Mouse (Mus musculus) liver, adult (tissue): ENCODE data around the gene Olig2.

Experiments
- GATA4 ChIP-seq: IDR thresholded peaks from 2 replicates; pipeline ENCODE4 v1.6.1; 2014; ENCODE audit warnings: mild to moderate bottlenecking, low read length; ENCODE audit not compliant: insufficient replicate concordance

Olig2 gene

DNA sequence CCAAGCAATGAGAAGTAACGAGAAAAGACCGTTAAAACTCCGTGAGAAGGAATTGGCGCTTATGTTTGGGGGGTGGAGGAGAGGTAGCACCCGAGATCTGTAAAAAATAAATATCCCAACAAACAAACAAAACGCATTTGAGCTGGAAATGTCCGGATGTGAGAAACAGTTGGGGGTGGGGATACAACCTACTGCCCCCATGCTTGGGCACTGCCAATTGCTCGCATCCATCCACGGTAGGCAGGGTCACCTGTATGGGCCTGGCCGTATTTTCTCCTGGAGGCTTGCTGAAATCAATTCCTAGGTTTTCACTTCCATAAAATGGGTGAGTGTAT is 1.2 kb upstream of the Olig2 start:
- no peak for TF ChIP-seq GATA4

DNA sequence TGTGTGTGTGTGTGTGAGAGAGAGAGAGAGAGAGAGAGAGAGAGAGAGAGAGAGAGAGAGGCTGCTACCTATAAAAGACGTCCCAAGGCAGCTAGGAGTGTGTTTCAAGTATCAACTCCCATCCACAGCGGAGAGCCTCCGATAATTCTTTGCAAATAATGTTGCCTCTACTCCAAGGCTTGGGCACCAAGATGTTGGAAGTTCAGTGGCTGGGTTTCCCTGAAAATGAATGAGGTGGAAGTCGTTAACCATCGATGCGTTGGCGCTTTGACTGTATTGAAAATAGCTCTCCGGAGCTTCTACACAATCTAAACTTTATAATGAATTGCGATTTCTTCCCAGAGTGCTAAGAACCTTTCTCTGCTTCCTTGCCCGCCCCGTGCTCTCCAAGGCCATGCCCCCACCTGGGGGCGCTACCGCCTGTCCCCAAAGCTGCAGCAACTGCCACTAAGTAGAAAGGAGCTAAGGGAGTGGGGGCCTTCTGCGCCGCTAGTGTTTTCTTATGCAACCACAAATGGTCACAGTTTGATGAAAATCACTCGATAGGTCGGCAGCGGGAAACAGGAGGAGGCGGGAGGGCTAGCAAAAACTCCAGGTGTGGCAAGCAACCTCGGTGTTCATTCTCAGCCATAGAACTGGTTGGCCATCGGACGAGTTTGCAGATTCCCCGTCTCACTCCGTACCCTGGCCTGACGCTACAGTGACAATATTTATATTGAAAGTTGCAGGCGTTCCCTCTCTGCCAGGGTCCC is 600 bp upstream of the Olig2 start:
- TF ChIP-seq GATA4: no peak

DNA sequence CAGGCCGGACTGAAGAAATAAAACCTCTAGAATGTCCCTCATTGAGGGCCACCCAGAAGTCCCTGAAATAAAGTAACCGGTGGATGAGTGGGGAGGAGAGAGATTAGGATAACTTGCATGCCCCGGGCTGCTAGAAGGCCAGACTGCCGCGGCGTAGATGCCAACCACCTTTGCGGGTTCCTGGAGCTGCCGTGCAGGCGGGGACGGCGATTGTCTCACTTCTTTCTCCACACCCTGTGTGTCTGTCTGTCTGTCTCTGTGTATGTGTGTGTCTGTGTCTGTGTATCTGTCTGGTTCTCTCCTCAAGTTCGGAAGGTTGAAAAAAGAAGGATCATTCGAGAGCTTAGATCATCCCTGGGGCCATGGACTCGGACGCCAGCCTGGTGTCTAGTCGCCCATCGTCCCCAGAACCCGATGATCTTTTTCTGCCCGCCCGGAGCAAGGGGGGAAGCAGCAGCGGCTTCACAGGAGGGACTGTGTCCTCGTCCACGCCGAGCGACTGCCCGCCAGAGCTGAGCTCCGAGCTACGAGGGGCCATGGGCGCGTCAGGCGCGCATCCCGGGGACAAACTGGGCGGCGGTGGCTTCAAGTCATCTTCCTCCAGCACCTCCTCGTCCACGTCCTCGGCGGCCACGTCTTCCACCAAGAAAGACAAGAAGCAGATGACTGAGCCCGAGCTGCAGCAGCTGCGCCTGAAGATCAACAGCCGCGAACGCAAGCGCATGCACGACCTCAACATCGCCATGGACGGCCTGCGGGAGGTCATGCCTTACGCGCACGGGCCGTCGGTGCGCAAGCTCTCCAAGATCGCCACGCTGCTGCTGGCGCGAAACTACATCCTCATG is 1.0 kb downstream of the Olig2 start:
- no peak for TF ChIP-seq GATA4

DNA sequence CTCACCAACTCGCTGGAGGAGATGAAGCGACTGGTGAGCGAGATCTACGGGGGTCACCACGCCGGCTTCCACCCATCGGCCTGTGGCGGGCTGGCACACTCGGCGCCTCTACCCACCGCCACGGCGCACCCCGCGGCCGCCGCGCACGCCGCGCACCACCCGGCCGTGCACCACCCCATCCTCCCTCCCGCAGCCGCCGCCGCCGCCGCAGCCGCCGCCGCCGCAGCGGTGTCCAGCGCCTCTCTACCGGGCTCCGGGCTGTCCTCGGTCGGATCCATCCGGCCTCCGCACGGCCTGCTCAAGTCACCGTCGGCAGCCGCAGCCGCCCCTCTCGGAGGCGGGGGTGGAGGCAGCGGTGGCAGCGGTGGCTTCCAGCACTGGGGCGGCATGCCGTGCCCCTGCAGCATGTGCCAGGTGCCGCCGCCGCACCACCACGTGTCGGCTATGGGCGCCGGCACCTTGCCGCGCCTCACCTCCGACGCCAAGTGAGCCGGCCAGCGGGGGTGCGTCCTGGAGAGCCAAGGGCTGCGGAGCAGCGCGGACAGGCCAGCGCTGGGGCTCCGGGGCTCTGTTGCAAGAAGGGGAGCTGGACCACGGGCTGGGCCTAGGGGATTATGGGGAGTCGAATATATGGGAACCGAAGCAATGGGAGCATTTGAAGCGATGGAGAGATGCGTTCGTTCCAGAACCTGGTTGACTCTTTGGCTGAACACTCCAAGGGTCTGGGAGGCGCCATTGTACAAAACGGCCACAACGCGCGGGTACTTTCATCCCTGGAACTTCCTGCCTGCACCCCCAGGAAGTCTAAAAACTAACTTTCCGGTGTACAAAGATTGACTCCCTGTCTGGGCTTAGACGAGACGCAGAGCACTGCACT is 1.9 kb downstream of the Olig2 start:
- TF ChIP-seq GATA4: no peak

DNA sequence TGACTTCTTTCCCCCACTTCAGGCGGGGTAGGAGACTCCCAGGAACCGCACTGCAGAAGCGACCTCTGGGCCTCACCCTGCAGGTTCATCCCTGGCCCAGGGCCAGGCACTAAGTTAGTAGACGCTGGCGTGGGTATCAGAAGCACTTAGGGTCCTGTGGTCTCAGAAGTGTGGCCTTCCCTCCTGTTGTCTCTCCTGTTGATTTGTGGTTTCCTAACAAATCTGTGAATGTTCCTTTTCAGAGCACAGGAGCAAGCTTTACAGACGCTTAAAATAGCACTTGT is 2.4 kb downstream of the Olig2 start:
- no peak for TF ChIP-seq GATA4

DNA sequence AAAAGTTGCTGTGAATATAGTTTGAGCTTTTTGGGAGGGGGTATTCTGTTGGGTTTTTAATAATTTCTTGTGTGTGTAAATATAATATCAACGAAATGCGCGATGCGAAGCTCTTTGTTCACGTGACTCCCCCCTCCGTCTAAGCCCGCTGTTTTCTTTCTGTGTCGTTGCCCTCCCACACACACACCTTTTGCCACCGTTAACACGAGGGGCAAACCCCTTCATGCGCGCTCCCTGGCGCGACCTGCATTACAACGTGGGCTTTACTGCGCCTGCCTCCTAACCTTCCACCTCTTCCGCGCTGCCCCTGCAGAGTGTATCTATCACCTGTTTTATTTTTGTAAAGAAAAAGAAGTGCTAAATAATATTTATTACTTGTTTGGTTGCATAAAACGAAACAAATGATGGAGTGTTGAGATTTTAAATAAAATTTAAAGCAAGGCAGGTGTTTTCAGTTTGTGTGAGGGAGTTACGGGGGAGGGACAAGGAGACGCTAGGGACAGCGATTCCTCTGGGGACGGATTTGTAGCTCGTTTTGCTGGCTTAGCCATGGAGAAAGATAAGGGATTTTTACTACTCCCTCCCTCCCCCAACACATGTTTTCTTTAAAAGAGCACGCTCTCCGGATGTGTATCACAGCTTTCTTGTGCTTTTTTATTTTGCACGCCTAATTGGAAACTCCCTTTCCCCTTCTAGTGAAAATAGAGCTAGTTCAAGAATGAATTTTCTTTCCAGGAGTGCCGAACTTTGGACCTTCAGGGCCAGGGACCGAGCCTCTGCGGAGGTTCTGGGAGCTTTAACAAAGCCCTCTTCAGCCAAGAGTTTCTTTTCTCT is 3.2 kb downstream of the Olig2 start:
- TF ChIP-seq GATA4: no peak

DNA sequence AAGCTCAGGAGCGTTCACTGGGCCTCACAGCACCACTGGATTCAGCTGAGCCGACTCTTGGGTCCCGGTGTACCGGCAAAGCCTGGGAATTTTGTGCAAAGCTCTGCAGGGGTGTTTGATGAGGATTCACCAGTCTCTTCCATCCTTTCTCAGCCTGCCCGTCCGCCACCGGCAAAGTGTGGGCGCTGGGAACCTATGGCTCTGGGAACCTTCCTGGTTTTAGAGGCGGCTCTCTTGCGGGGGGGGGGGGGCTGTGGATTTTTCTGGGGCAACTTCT is 3.8 kb downstream of the Olig2 start:
- TF ChIP-seq GATA4: no peak

DNA sequence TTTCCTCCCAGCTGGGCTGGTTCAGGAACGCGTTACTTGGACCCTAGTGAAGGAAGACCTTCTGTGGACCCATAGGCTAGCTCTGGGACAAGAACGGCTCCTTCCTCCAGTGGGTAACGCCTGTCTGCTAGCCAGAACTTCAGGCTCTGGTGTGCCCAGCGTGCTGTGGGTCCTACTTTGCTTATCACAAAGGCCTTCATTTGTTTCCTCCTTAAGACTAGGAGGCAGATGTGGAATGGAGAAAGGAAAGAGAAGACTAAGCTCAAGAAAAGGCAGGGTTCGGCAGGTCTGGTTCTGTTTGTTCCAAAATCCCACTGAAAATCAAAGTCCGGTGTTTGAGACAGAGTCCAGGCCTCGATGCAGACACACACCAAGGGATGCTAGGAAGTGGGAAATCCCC is 4.4 kb downstream of the Olig2 start:
- TF ChIP-seq GATA4: no peak

DNA sequence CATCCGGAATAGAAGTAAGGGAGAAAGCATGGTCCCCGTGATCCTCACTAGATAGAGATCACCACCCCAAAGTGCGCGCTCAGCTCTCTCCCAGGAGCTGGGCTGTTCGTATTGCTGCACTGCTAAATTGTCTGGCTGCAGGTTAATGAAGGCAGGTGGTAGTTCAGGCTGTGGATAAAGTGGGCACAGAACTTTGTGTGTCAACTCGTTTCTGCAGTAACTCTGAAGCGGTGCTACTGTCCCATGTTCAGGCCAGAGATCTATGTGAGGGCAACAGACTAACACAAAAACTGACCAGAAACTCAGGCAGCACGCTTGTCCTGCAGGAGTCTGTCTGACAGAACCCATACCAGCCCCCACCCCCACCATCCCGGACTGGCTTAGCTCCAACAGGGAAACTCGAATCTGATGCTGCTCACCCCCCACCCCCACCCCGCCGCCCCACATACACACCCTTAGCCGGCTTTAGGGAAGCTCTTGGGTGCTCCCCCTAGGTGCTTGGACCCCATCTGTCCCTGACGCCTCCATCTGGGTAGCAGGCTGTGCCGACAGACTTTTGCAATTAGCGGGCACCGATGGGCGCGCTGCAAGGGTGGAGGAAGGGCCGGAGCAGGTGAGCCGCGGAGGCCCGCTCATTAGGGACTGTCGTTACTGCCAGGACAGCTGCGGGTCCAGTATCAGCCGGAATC is 6.7 kb downstream of the Olig2 start:
- no peak for TF ChIP-seq GATA4

DNA sequence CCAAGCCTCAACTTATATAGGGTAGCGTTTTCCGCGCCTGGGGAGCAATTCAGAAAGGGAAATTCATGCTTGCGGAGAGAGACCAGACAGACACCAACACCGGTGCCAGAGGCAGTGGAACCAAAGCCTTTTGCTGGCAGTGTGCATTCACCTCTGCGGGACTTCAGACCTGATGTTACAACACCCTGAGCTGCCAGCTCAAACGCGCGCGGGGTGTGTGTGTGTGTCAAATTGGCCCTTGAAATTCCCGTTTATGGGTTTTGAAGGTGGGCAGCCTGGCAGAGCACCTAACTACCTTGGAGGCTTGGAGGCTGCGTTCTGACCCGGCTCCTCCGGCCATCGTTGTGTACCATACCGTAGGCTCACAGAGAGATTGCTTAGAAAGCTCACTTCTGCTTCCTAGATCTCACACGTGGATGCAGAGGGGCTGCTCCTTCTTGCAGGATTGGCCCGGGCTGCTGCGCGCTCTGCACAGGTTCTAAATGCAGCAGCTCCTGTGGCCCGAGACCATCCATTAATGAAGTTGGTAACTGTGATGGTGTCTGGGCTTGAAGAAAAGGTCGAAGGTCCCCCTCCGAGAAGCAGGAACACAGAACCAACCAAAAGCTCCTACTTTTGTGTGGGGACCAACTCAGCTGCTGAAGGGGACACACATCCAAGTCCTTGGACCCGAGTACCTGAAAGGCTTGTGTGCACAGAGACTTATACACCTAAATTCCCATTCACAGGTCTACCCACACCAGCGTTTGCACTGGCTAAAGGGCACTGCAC is 7.4 kb downstream of the Olig2 start:
- no peak for TF ChIP-seq GATA4

DNA sequence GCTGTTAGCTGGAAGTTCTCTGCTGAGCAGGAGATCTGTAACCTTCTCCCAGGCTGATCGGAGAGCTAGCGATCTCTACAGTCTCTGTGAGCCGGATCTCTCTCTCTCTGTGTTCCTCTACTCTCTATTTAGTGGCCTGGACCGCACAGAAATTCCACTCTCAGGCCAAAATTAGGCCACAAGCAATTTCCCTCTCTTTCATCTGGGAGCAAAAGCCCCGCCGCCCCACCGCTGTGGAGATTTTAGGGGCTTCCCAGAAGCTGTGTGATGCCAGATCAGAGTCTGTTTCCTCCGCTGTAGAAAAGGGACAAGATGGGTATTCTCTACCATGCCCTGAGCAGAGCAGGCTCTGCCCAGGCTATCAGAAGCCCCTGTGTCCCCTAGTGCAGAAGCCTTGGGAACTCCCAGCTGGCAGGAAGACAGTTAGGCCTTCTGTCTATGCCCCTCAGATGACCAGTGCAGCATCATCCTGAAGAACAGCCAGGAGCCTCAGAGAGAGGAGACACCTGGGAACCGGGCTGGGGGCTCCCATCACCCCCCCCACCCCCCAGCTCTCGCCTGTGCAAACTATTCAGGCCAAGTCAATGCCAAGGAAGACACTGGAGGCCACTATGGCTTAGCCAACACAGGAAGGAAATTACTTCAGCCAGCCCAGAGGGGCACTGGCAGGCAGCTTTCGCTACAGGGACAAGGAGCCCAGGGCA is 8.1 kb downstream of the Olig2 start:
- no peak for TF ChIP-seq GATA4

DNA sequence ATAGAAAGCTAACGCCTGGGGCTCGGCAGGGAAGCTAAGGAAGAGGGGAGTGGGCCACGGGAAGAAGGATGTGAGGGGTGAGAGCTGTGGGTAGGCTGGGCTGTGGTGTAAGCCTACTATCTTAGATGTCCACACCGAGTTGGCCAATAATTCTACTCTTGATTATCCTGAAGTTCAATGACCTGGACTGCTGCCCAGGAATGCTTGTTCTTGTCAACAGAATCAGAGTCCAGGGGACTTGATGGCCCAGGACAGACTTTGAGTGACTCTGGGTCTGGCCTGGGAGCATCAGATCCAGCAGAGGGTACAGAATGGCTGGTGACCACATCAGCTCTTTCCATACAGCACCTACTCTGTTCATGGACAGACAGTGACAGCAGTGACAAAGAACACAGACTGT is 13.8 kb downstream of the Olig2 start:
- TF ChIP-seq GATA4: no peak; the same call in 1 of the 2 replicates

DNA sequence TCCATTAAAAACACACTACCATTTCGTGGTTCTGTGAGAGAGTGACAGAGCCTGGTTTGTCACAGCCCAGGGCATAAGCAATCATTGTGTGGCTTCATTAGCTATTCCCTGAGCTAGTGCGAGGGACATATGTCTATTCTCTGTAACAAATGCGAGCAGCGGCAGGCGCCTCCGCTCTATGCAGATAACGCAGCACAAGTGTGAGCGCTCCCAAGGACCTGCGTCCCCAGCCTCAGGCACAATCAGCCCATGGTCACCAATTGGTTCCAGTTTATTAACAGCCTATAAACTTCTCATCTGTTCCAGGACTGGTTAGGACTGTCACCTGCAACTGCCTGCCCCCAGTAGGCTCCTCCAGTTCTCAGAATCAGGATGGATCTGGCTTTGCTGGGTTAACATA is 21.0 kb downstream of the Olig2 start:
- TF ChIP-seq GATA4: no peak
